ENCODE assay signal across 27 mouse cellular contexts in the genomic region with DNA sequence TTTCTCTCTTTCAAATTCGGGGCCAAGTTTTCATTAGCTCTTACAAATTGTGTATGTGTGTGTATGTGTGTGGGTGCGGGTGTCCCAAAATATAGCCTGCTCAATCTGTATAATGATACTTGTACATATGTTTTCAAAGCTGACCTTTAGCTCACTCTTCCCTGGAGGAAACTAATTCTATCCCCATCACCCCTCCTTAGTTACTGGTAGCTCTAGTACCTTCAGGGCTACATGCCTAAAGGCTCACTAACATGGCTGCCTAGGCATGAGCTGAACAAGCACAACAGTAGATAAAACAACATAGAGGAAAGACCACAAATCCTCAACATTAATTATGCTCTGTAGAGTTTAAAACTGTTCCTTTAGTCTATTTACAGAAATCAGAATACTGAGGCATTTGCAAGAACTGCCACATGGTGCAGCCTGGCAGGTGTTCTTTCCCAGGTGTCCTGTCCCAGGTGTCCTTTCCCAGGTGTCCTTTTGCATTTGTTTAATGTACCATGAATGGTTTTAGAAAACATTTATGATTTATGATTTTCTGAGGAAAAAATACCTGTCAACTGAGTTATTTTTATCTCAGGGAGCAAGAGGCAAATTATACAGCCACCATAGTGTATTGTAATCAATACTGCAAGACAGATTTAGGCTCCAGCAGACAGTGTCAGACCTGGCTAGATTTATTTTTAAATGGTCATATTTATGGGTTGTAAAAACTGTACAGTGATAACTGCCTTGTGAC. TPM values are rescaled to one million over a fixed set of nuclear protein-coding genes. Genes with fewer than 3 reads are reported as not detected.
DNase-seq lines count a peak whose midpoint lies in the region; ATAC-seq and TF ChIP-seq lines count a peak whose summit lies in the region.
"Had no signal": no experiment of that assay in that cellular context is flagged by ENCODE, and none has a peak within 500 bp of the region (broad histone marks: within the 10 kb centered on the region; RNA-seq: fewer than 3 reads in every experiment).

No protein-coding gene starts in this region.

- no peak for TF ChIP-seq EP300 in stomach, postnatal 0 days (optimal IDR thresholded peaks at IDR 0.05)

- no peaks in the 10 kb centered on the region for H3K4me1 ChIP-seq in intestine, embryonic 15.5 days (replicated peaks)
- no peaks in the 10 kb centered on the region for H3K4me1 ChIP-seq in stomach, postnatal 0 days (replicated peaks; ENCODE audit: control insufficient read depth, insufficient read depth)
- H3K4me1 ChIP-seq in forebrain, embryonic 10.5 days: no peaks in the 10 kb centered on the region
- H3K4me1 ChIP-seq: heart, embryonic 13.5 days; limb, embryonic 10.5 days; midbrain, embryonic 12.5 days had no signal

- TF ChIP-seq CTCF in stomach, postnatal 0 days (IDR thresholded peaks at IDR 0.05; ENCODE audit: low read depth): no peak

- peak overlapping the region; percentile 41 for H3K27ac ChIP-seq in intestine, embryonic 15.5 days
- no peak overlapping the region for H3K27ac ChIP-seq in stomach, postnatal 0 days (replicated peaks)
- no peak overlapping the region for H3K27ac ChIP-seq in forebrain, embryonic 10.5 days
- H3K27ac ChIP-seq: embryonic facial prominence, embryonic 15.5 days; heart, embryonic 13.5 days; hindbrain, postnatal 0 days; limb, embryonic 10.5 days; midbrain, embryonic 12.5 days had no signal

- H3K9ac ChIP-seq in intestine, embryonic 15.5 days: no peak overlapping the region
- H3K9ac ChIP-seq in stomach, postnatal 0 days (ENCODE audit: low read length): no peak overlapping the region
- H3K9ac ChIP-seq: embryonic facial prominence, embryonic 15.5 days; heart, embryonic 13.5 days; liver, postnatal 0 days; midbrain, embryonic 12.5 days had no signal

- no peak overlapping the region for H3K4me3 ChIP-seq in intestine, embryonic 15.5 days (replicated peaks)
- no peak overlapping the region for H3K4me3 ChIP-seq in stomach, postnatal 0 days (ENCODE audit: low read depth, low read length)
- no peak overlapping the region for H3K4me3 ChIP-seq in forebrain, embryonic 10.5 days
- H3K4me3 ChIP-seq: embryonic facial prominence, embryonic 15.5 days; heart, embryonic 13.5 days; limb, embryonic 10.5 days; midbrain, embryonic 12.5 days had no signal

- peak; percentile 97 for ATAC-seq in intestine, embryonic 15.5 days
- 0 out of 2 replicates have a peak, but pooled peaks have one; percentile 35 for ATAC-seq in stomach, postnatal 0 days (ENCODE audit: low FRiP score, low TSS enrichment)
- ATAC-seq: liver, postnatal 0 days had no signal

- no peaks in the 10 kb centered on the region for H3K36me3 ChIP-seq in intestine, embryonic 15.5 days
- H3K36me3 ChIP-seq in stomach, postnatal 0 days (ENCODE audit: control insufficient read depth, insufficient read depth, low read length): no peaks in the 10 kb centered on the region
- H3K36me3 ChIP-seq in forebrain, embryonic 10.5 days (replicated peaks): no peaks in the 10 kb centered on the region
- H3K36me3 ChIP-seq: embryonic facial prominence, embryonic 15.5 days; heart, embryonic 13.5 days; limb, embryonic 10.5 days; midbrain, embryonic 12.5 days had no signal

- peak; percentile 21 for DNase-seq in cerebellum, adult 11 months
- DNase-seq in cerebellum, adult 8-10 months: peak; percentile 15
- DNase-seq in stomach, postnatal 0 days (ENCODE audit: low spot score): no peak
- DNase-seq in forebrain, embryonic 10.5 days (ENCODE audit: extremely low spot score, low spot score): no peak
- no peak for DNase-seq in spleen, postnatal 4 days (ENCODE audit: low spot score in 2 of 2)
- DNase-seq in left cerebral cortex, postnatal 36 days (ENCODE audit: low spot score in 2 of 2): no peak
- DNase-seq: gastrocnemius, postnatal 25 days; heart, postnatal 14 days; liver; liver, postnatal 0 days had no signal

- H3K9me3 ChIP-seq in intestine, embryonic 15.5 days: no peaks in the 10 kb centered on the region
- H3K9me3 ChIP-seq in stomach, postnatal 0 days (ENCODE audit: control insufficient read depth, low read length): no peaks in the 10 kb centered on the region
- H3K9me3 ChIP-seq in forebrain, embryonic 10.5 days: no peaks in the 10 kb centered on the region
- H3K9me3 ChIP-seq: embryonic facial prominence, embryonic 15.5 days; heart, embryonic 13.5 days; limb, embryonic 10.5 days; midbrain, embryonic 12.5 days had no signal

- intact Hi-C loops in left cerebral cortex, postnatal 36 days (cut with DNase I): loop anchor here (2.0 to 5.0 kb wide), 2 partner anchors 185 to 736 kb away; no protein-coding TSS in a partner anchor

- no peak overlapping the region for H3K4me2 ChIP-seq in intestine, embryonic 15.5 days (replicated peaks)
- no peak overlapping the region for H3K4me2 ChIP-seq in stomach, postnatal 0 days (replicated peaks; ENCODE audit: low read depth)
- H3K4me2 ChIP-seq: embryonic facial prominence, embryonic 15.5 days; heart, embryonic 13.5 days; midbrain, embryonic 12.5 days had no signal

- 85% methylated on average over 2 of the region's 2 CpGs for WGBS in intestine, embryonic 15.5 days
- 69% methylated on average over 2 of the region's 2 CpGs for WGBS in stomach, postnatal 0 days
- 90% methylated on average over 2 of the region's 2 CpGs for WGBS in forebrain, embryonic 10.5 days

- no peaks in the 10 kb centered on the region for H3K27me3 ChIP-seq in intestine, embryonic 15.5 days (replicated peaks)
- H3K27me3 ChIP-seq in stomach, postnatal 0 days (ENCODE audit: control insufficient read depth, insufficient read depth, low read length): no peaks in the 10 kb centered on the region
- no peaks in the 10 kb centered on the region for H3K27me3 ChIP-seq in forebrain, embryonic 10.5 days (ENCODE audit: poor library complexity, severe bottlenecking)
- H3K27me3 ChIP-seq: embryonic facial prominence, embryonic 15.5 days; heart, embryonic 13.5 days; midbrain, embryonic 12.5 days had no signal

RNA-seq across cellular contexts. Expression of gene Sucnr1, which starts 24.4 kb away (rescaled TPM):
- 0.58 and 0.64 TPM in 2 replicates for polyA plus RNA-seq in intestine, embryonic 15.5 days (2015; fragmentation: Nextera tagmentation; extraction: Ambion mirVana)
- polyA plus RNA-seq in stomach, postnatal 0 days (2015; fragmentation: Nextera tagmentation; extraction: Ambion mirVana): 0.06 and 0.21 TPM in 2 replicates
- polyA plus RNA-seq in forebrain, embryonic 10.5 days (2016; fragmentation: Nextera tagmentation; extraction: Ambion mirVana): not detected in 2 replicates
- total RNA-seq in left cerebral cortex, postnatal 36 days (2021): not detected
- total RNA-seq: heart, postnatal 14 days; hindbrain, postnatal 0 days; layer of hippocampus, adult 18-20 months; layer of hippocampus, postnatal 14 days; left cerebral cortex, adult 8-10 months; neutrophil, adult 5-6 weeks had no signal
- polyA plus RNA-seq: brain, embryonic 14.5 days; forebrain, embryonic 16.5 days; heart, embryonic 13.5 days; limb, embryonic 10.5 days; midbrain, embryonic 12.5 days had no signal

RNA-seq across cellular contexts. Expression of gene Aadac, which starts 31.7 kb away (rescaled TPM):
- 152 and 158 TPM in 2 replicates for polyA plus RNA-seq in intestine, embryonic 15.5 days (2015; fragmentation: Nextera tagmentation; extraction: Ambion mirVana)
- 1.6 and 2.2 TPM in 2 replicates for polyA plus RNA-seq in stomach, postnatal 0 days (2015; fragmentation: Nextera tagmentation; extraction: Ambion mirVana)
- polyA plus RNA-seq in forebrain, embryonic 10.5 days (2016; fragmentation: Nextera tagmentation; extraction: Ambion mirVana): not detected in 2 replicates
- not detected for total RNA-seq in left cerebral cortex, postnatal 36 days (2021)
- total RNA-seq: gastrocnemius, postnatal 25 days; heart, adult 18-20 months; heart, postnatal 14 days; hindbrain, postnatal 0 days; layer of hippocampus, adult 18-20 months; layer of hippocampus, postnatal 14 days; left cerebral cortex, adult 8-10 months; megakaryocyte, adult 5-6 weeks; neutrophil, adult 5-6 weeks had no signal
- polyA plus RNA-seq: brain, embryonic 14.5 days; forebrain, embryonic 16.5 days; hindbrain, embryonic 11.5 days; hindbrain, postnatal 0 days; limb, embryonic 10.5 days; midbrain, embryonic 12.5 days had no signal

RNA-seq across cellular contexts. Expression of gene Aadacl2, which starts 50.7 kb away (rescaled TPM):
- polyA plus RNA-seq in intestine, embryonic 15.5 days (2015; fragmentation: Nextera tagmentation; extraction: Ambion mirVana): not detected in 2 replicates
- 11.4 TPM in 2 replicates for polyA plus RNA-seq in stomach, postnatal 0 days (2015; fragmentation: Nextera tagmentation; extraction: Ambion mirVana)
- not detected in 2 replicates for polyA plus RNA-seq in forebrain, embryonic 10.5 days (2016; fragmentation: Nextera tagmentation; extraction: Ambion mirVana)
- not detected for total RNA-seq in left cerebral cortex, postnatal 36 days (2021)
- total RNA-seq: adrenal gland, postnatal 14 days; gastrocnemius, postnatal 25 days; heart, adult 18-20 months; heart, postnatal 14 days; hindbrain, postnatal 0 days; layer of hippocampus, adult 18-20 months; layer of hippocampus, postnatal 14 days; left cerebral cortex, adult 8-10 months; megakaryocyte, adult 5-6 weeks; neutrophil, adult 5-6 weeks had no signal
- polyA plus RNA-seq: brain, embryonic 14.5 days; forebrain, embryonic 16.5 days; heart, embryonic 13.5 days; hindbrain, embryonic 11.5 days; hindbrain, postnatal 0 days; kidney, adult 2 months; limb, embryonic 10.5 days; liver, postnatal 0 days; midbrain, embryonic 12.5 days had no signal

Comparison
In these comparisons a context has a peak if more than half of its experiments do, and no peak if none do; other contexts are left out.
1. DNase-seq: peak in cerebellum, adult 11 months (single experiment) and cerebellum, adult 8-10 months (single experiment); none in stomach, postnatal 0 days (single experiment), forebrain, embryonic 10.5 days (single experiment), spleen, postnatal 4 days (0 of 2) and left cerebral cortex, postnatal 36 days (0 of 2).
2. RNA of gene Aadac, which starts 31.7 kb away (polyA plus RNA-seq): 152 to 158 TPM in intestine, embryonic 15.5 days; 1.6 to 2.2 TPM in stomach, postnatal 0 days and not detected in forebrain, embryonic 10.5 days; every median in the first group is over 10 times any median in the second.
3. RNA of gene Aadacl2, which starts 50.7 kb away (polyA plus RNA-seq): 11.4 TPM in stomach, postnatal 0 days; not detected in intestine, embryonic 15.5 days and not detected in forebrain, embryonic 10.5 days; every median in the first group is over 10 times any median in the second.